Mouse (Mus musculus) hindbrain, embryonic 16.5 days (tissue): ENCODE results near the gene Prl3d3. TPM values are rescaled to one million over a fixed set of nuclear protein-coding genes. Genes with fewer than 3 reads are reported as not detected.
"Not testable (repeated sequence)": the region's sequence is repeated elsewhere in the genome, so short reads cannot be mapped to it uniquely, and the experiment has no call there.

ENCODE experiments used
- ATAC-seq: fragments of 200-750 bp; cut with Nextera tagmentation; 2 replicates; pipeline ENCODE4 v1.8.0; 2017; ENCODE audit warnings: moderate TSS enrichment, moderate library complexity
- H3K27ac ChIP-seq: fragments of 300-500 bp; sonication (generic); 2 replicates; pipeline ENCODE4 v1.5.1; 2014; ENCODE audit warnings: low read depth, mild to moderate bottlenecking, control low read depth, low read length, moderate library complexity
- H3K27me3 ChIP-seq: fragments of 300-500 bp; sonication (generic); replicated peaks from 2 replicates; pipeline ENCODE4 v1.6.1; 2014; ENCODE audit warnings: low read length; ENCODE audit not compliant: control insufficient read depth, insufficient read depth
- H3K36me3 ChIP-seq: fragments of 300-500 bp; sonication (generic); 2 replicates; pipeline ENCODE4 v1.6.1; 2014; ENCODE audit warnings: mild to moderate bottlenecking, low read length, moderate library complexity, mixed read lengths; ENCODE audit not compliant: control insufficient read depth, insufficient read depth
- H3K4me1 ChIP-seq: fragments of 300-500 bp; sonication (generic); 2 replicates; pipeline ENCODE4 v1.6.1; 2014; ENCODE audit warnings: low read depth, low read length; ENCODE audit not compliant: control insufficient read depth, insufficient read depth
- H3K4me2 ChIP-seq: fragments of 300-500 bp; sonication (generic); 2 replicates; pipeline ENCODE4 v1.6.1; 2014; ENCODE audit warnings: mild to moderate bottlenecking, low read length, control low read depth, moderate library complexity
- H3K4me3 ChIP-seq: fragments of 300-500 bp; sonication (generic); 2 replicates; pipeline ENCODE4 v1.5.1; 2014; ENCODE audit warnings: mild to moderate bottlenecking, low read length, control low read depth, moderate library complexity
- H3K9ac ChIP-seq: fragments of 300-500 bp; sonication (generic); 2 replicates; pipeline ENCODE4 v1.6.1; 2014; ENCODE audit warnings: low read depth, mild to moderate bottlenecking, control low read depth, low read length, moderate library complexity
- H3K9me3 ChIP-seq: fragments of 300-500 bp; sonication (generic); 2 replicates; pipeline ENCODE4 v1.6.1; 2014; ENCODE audit warnings: mild to moderate bottlenecking, low read length, moderate library complexity; ENCODE audit not compliant: control insufficient read depth
- WGBS: fragments of 180-500 bp; shearing (Covaris S2); extraction: QIAGEN DNeasy Blood & Tissue Kit; methylation state at CpG from one replicate; pipeline ENCODE4 v1.1.7; 2014; 5-methylcytosine and 5-hydroxymethylcytosine counted together
- polyA plus RNA-seq: library from polyadenylated mRNA; unstranded; fragments of >200 nt; fragmentation: Nextera tagmentation; extraction: Ambion mirVana; gene quantifications from 2 replicates; pipeline ENCODE4 v1.2.1, GENCODE M21; 2015

Gene Prl3d3
- not detected in 2 replicates for polyA plus RNA-seq

- H3K9ac ChIP-seq, H3K4me1 ChIP-seq, H3K4me3 ChIP-seq, H3K9me3 ChIP-seq, H3K36me3 ChIP-seq, H3K27ac ChIP-seq, H3K27me3 ChIP-seq, ATAC-seq, H3K4me2 ChIP-seq: not testable (repeated sequence)
- 85% methylated on average over 2 of the region's 3 CpGs for WGBS
Measured at GRCm38 (mm10) chr13:27156490-27156889, at the start of gene Prl3d3. TSS of gene Prl3d3 (plus strand) at chr13:27156790.

GRCm38 (mm10) chr13:27121398-27121797 is 35.2 kb upstream of the Prl3d3 start, which contains the start of gene Prl3d2:
TSS of gene Prl3d2 (plus strand) at chr13:27121698.
- not testable (repeated sequence) for H3K9me3 ChIP-seq, H3K4me3 ChIP-seq, H3K27ac ChIP-seq, H3K4me1 ChIP-seq, ATAC-seq, H3K27me3 ChIP-seq, H3K36me3 ChIP-seq, H3K9ac ChIP-seq, H3K4me2 ChIP-seq
- whole genome bisulfite sequencing = 84% methylated on average over 2 of the region's 4 CpGs

DNA sequence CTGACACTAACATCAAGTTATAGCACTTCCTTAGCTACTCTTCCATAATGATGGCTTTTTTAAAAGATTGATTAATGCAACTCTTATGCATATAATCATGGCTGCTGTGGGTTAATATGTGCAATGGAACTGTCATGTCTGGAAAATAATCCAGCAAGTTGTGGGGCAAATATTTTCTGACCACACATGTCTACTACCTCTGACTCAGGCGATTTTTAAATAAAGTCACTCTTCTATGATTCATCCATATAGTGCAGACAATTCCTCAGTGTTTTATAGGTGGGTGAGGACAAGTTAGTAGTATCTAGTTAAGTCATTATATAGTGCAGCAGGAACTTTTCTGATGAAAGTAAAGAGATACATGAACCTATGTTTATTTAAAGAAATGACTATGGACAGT is 8.3 kb upstream of the Prl3d3 start:
- Histone ChIP-seq H3K9ac (no peak overlapping the region), H3K4me3 (no peak overlapping the region), H3K27me3 (no peaks in the 10 kb centered on the region), H3K27ac (no peak overlapping the region), H3K4me1 (no peaks in the 10 kb centered on the region), H3K36me3 (no peaks in the 10 kb centered on the region), H3K4me2 (no peak overlapping the region), H3K9me3 (no peaks in the 10 kb centered on the region)
- ATAC-seq = no peak
- WGBS = 66% methylated on average over 1 of the region's 1 CpGs

DNA sequence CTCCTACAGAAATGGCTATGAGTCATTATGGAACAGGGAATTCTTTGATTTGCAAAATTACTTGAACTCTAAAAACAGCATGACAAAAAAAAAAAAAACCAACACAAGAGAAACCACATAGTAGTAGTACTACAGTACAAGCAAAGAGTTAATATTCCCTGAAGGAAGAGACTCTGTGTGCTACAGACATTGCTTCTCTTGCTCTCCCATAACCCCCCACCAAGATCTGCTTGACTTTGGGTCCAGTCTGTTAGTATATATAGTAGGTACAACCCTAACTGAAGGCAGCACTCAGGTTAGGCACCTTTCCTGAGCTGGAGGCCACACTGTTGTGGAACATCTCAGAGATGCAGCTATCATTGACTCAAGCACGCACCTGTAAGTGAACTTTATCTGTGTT is 39.8 kb downstream of the Prl3d3 start, which contains the start of gene Prl3c1:
Gene Prl3c1 (plus strand): TSS at position 301 of the 400 bp plus-strand sequence.
- no peak for ATAC-seq
- H3K27me3 ChIP-seq = no peaks in the 10 kb centered on the region
- H3K4me1 ChIP-seq = no peaks in the 10 kb centered on the region
- no peak within 1 kb of the TSS for H3K4me3 ChIP-seq
- no peak within 1 kb of the TSS for H3K4me2 ChIP-seq
- no peak within 1 kb of the TSS for H3K9ac ChIP-seq
- H3K9me3 ChIP-seq = no peaks in the 10 kb centered on the region
- no peak within 1 kb of the TSS for H3K27ac ChIP-seq
- 97% methylated on average over 1 of the region's 1 CpGs for WGBS
- H3K36me3 ChIP-seq = no peaks in the 10 kb centered on the region

Other genes with a start within 250 kb of the Prl3d3 start
- gene Prl, start 99.2 kb upstream of the Prl3d3 start, polyA plus RNA-seq = 0.18 and 0.36 TPM in 2 replicates
- not detected in 2 replicates for gene Prl3d1, start 62.6 kb upstream of the Prl3d3 start, polyA plus RNA-seq
- not detected in 2 replicates for gene Prl3d2, start 35.1 kb upstream of the Prl3d3 start, polyA plus RNA-seq
- not detected in 2 replicates for gene Prl3c1, start 39.9 kb downstream of the Prl3d3 start, polyA plus RNA-seq
- not detected in 2 replicates for gene Prl3b1, start 85.1 kb downstream of the Prl3d3 start, polyA plus RNA-seq
- gene Prl3a1, start 102.6 kb downstream of the Prl3d3 start, polyA plus RNA-seq = not detected in 2 replicates
- not detected in 2 replicates for gene Prl6a1, start 155.8 kb downstream of the Prl3d3 start, polyA plus RNA-seq
- not detected in 2 replicates for gene Prl8a2, start 188.9 kb downstream of the Prl3d3 start, polyA plus RNA-seq
- gene Prl2b1, start 234.1 kb downstream of the Prl3d3 start, polyA plus RNA-seq = not detected in 2 replicates